Mouse (Mus musculus): ENCODE measurements around the gene Tmem59l.

DNA sequence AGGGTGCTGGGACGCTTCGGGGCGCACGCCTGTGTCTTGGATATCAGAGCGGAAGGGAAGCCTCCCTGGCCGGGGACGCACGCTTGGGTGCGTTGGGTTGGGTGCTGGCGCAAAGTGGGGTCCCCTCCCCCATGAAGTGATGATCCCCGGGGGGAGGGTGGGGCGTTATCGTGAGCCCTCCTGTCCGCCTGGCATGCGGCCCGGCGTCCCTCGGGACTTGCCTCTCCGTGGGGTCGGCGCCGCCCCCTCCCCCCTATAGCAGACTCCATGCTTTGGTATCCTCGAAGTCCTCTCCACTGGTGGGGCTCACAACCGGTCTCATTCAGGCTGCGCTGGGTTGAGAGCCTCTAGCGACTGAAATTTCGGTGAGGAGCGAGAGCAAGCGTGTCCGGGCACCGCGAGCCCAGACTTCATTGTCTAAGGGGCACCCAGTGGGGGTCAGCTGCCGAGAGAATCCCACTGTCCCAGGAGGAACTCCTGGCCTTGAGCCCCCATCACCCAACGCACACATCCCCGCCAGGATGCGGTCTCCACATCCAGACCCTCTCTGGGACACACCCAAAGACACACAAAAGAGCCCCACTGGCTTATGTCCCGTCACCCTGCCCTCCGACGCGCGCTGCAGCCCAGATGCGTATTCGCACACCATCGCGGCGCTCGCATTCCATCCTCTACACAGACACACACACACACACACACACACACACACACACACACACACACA lies 6.7 kb upstream of the Tmem59l start:
- TF ChIP-seq CTCF (IDR thresholded peaks at IDR 0.05; ENCODE audit: low read depth, low read length), result no peak
- TF ChIP-seq GATA2 (IDR thresholded peaks at IDR 0.05; ENCODE audit: borderline replicate concordance, low read depth, low read length), result no peak
- TF ChIP-seq POLR2AphosphoS5 (IDR thresholded peaks at IDR 0.05; ENCODE audit: insufficient replicate concordance, low read depth, low read length), result no peak

All from G1E (cell line).